Mouse (Mus musculus) lung, postnatal 0 days (tissue): ENCODE measurements around the gene Gja10.

Experiments
- CTCF ChIP-seq: IDR thresholded peaks from 2 replicates; pipeline ENCODE4 v1.5.1; 2016; ENCODE audit warnings: antibody characterized with exemption, mild to moderate bottlenecking
- EP300 ChIP-seq: IDR thresholded peaks from 2 replicates; pipeline ENCODE4 v1.6.1; 2016; ENCODE audit warnings: antibody characterized with exemption, mild to moderate bottlenecking, control low read depth

DNA sequence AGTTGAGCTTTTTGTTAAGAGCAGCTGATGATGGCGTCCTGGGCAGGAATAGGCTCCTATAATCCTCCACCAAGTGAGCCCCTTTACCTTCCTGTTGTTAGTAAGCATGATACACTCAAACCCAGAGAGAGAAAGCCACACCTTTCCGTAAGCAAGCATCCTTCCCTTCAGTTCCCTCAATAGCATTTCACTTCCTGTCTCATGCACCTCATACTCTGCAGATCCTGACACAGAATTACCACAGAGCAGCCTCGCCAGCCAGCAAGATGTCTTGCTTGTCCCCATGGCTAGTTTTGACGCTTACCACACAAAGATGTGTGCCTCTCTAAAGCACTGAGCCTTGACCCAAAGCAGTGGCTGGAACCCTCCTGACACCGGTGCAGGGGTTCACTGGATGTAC, 15.0 kb downstream of the Gja10 start:
- no peak for TF ChIP-seq CTCF
- TF ChIP-seq EP300: no peak
